Mouse (Mus musculus) frontal cortex, adult 2 months (tissue): ENCODE measurements around the gene Gm3173. TPM values are rescaled to one million over a fixed set of nuclear protein-coding genes. Genes with fewer than 3 reads are reported as not detected.
"Not testable (repeated sequence)": the region's sequence is repeated elsewhere in the genome, so short reads cannot be mapped to it uniquely, and the experiment has no call there.

ENCODE experiments used
- DNase-seq, 2 experiments: peaks; one replicate each; pipeline ENCODE4 v3.0.0; 2022; ENCODE audit warnings: low spot score in 1 of 2; ENCODE audit errors: extremely low spot score in 1 of 2
- polyA plus RNA-seq: library from polyadenylated mRNA; depleted of rRNA; stranded (reverse); fragments of >200 nt; gene quantifications from 2 replicates; pipeline ENCODE4 v1.2.3, GENCODE M21; 2012; rRNA removed

Gene Gm3173
- 0.86 and 0.92 TPM in 2 replicates for polyA plus RNA-seq

GRCm38 (mm10) chr14:4430692-4431091 lies at the start of gene Gm3173:
Gm3173 (plus strand) TSS chr14:4430992.
- not testable (repeated sequence) for DNase-seq

- DNase-seq = not testable (repeated sequence)
These were observed 45.2 kb upstream of the Gm3173 start for GRCm38 (mm10) chr14:4385606-4386005.

GRCm38 (mm10) chr14:4392841-4393530 lies 37.8 kb upstream of the Gm3173 start:
- not testable (repeated sequence) for DNase-seq

GRCm38 (mm10) chr14:4397226-4397625 lies 33.6 kb upstream of the Gm3173 start, which contains the start of gene Gm3159:
Gm3159 (plus strand) TSS chr14:4397526.
- not testable (repeated sequence) for DNase-seq

GRCm38 (mm10) chr14:4398624-4399023 lies 32.2 kb upstream of the Gm3173 start:
- DNase-seq = not testable (repeated sequence)

- not testable (repeated sequence) for DNase-seq
These were observed 30.5 kb upstream of the Gm3173 start for GRCm38 (mm10) chr14:4400115-4400789.

- not testable (repeated sequence) for DNase-seq
These were observed 29.5 kb upstream of the Gm3173 start for GRCm38 (mm10) chr14:4401245-4401644.

GRCm38 (mm10) chr14:4403840-4404239 lies 27.0 kb upstream of the Gm3173 start:
- DNase-seq = not testable (repeated sequence)

GRCm38 (mm10) chr14:4409939-4410338 lies 20.9 kb upstream of the Gm3173 start:
- DNase-seq = not testable (repeated sequence)

- peak in 1 of 2 experiments; percentile 38 for DNase-seq
These were observed 15.6 kb upstream of the Gm3173 start, which contains the start of gene Gm3164 for GRCm38 (mm10) chr14:4414965-4415835. Gm3164 (plus strand) TSS chr14:4415448.

GRCm38 (mm10) chr14:4481445-4481844 lies 50.7 kb downstream of the Gm3173 start, which contains the start of gene Gm3182:
Gm3182 (plus strand) TSS chr14:4481745.
- DNase-seq = not testable (repeated sequence)

- not testable (repeated sequence) for DNase-seq
These were observed 68.6 kb downstream of the Gm3173 start for GRCm38 (mm10) chr14:4499425-4499824.

GRCm38 (mm10) chr14:4555105-4555504 lies 124.3 kb downstream of the Gm3173 start, which contains the start of gene Gm3047:
Gm3047 (plus strand) TSS chr14:4555405.
- DNase-seq = not testable (repeated sequence)

Other genes starting within 250 kb of the Gm3173 start
- gene Gm2974, start 248.4 kb upstream of the Gm3173 start, polyA plus RNA-seq = 0.86 and 1.0 TPM in 2 replicates
- gene Gm3138, start 181.4 kb upstream of the Gm3173 start, polyA plus RNA-seq = not detected in 2 replicates
- not detected in 2 replicates for gene Gm3149, start 113.7 kb upstream of the Gm3173 start, polyA plus RNA-seq
- gene 2610042L04Rik, start 96.2 kb upstream of the Gm3173 start, polyA plus RNA-seq = 0.53 and 0.80 TPM in 2 replicates
- gene Gm3159, start 33.5 kb upstream of the Gm3173 start, polyA plus RNA-seq = 0.04 TPM in 1 of 2 replicates, not detected in the other
- 0.14 and 0.46 TPM in 2 replicates for gene Gm3164, start 15.5 kb upstream of the Gm3173 start, polyA plus RNA-seq
- not detected in 2 replicates for gene Gm3182, start 50.8 kb downstream of the Gm3173 start, polyA plus RNA-seq
- gene Gm3047, start 124.4 kb downstream of the Gm3173 start, polyA plus RNA-seq = not detected in 2 replicates
- gene Gm8159, start 201.4 kb downstream of the Gm3173 start, polyA plus RNA-seq = 0.08 and 0.24 TPM in 2 replicates
- 0.36 and 0.42 TPM in 2 replicates for gene Gm3239, start 233.2 kb downstream of the Gm3173 start, polyA plus RNA-seq